Mouse (Mus musculus): ENCODE measurements around the gene Arpc5. TPM values are rescaled to one million over a fixed set of nuclear protein-coding genes. Genes with fewer than 3 reads are reported as not detected.
A peak's percentile ranks its signal among the peaks of the same experiment; 100 is the strongest.

Gene Arpc5
- polyA plus RNA-seq (2016; fragmentation: Nextera tagmentation; extraction: Ambion mirVana): 275 and 281 TPM in 2 replicates

DNA sequence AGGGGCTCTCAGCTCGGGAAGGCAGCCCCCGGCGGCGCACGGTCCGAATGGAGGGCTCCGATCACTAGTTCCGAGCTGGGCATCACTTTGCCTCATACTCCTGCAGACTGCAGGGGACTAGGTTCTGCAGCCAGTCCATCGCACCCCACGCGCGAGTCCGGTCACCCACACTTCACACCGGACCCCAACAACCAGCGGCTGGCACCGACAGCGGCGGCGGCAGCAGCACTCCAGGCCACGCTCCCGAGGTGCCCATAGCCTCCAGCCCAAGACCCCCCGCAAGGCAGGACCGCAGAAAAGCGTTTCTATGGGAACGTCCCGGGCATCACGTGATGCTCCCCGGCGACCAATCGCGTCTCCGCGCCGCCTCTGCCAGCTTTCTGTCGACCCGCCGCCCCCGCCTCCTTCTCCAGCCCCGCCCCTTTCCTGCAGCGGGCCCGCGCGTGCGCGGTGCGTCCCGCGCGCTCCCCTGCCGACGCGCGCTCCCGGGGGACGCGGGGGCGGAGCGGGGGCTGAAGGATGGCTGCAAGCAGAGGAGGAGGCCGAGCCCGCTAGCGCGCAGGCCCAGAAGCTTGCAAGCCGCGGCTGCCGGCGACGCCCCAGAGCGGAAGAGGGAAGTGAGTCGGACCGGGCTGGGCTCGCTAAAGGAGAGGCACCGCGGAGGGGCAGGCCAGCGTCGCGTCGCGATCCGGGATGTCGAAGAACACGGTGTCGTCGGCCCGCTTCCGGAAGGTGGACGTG is at the start of gene Arpc5, which contains the start of gene Rgl1:
Arpc5 (plus strand) TSS at position 511 of the 741 bp plus-strand sequence.
Rgl1 (minus strand) TSS at position 320 of the 741 bp plus-strand sequence.
- H3K4me3 ChIP-seq (replicated peaks): peak within 1 kb of the TSS; percentile 99

DNA sequence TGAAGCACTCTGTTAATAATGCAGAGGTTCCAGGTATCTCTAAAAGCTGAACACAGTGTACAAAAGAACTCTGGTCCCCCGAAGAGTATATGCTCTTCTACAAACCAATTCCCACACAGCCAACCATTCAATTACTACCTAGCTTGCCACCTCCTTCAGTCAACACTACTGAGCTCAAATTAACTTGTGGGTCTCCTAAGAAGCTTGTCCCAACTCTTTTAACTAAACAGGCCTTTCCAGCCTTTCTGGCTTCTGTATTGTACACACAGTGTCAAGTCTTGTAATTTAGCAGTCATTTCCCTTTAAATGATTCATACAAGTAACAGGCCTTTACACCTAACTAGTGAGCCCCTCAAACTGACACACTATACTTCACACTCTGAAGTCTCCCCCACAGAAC is 49.0 kb upstream of the Arpc5 start:
- H3K27ac ChIP-seq: no peak overlapping the region
- H3K9me3 ChIP-seq: no peaks in the 10 kb centered on the region
- no peak overlapping the region for H3K4me2 ChIP-seq
- H3K4me1 ChIP-seq: no peaks in the 10 kb centered on the region
- H3K36me3 ChIP-seq (replicated peaks): no peaks in the 10 kb centered on the region
- no peak overlapping the region for H3K4me3 ChIP-seq (replicated peaks)
- H3K9ac ChIP-seq: no peak overlapping the region
- H3K27me3 ChIP-seq: no peaks in the 10 kb centered on the region
- WGBS: 88% methylated on average over 1 of the region's 1 CpGs
- ATAC-seq (ENCODE audit: low FRiP score): no peak

More for the DNA sequence above, at the start of gene Arpc5, which contains the start of gene Rgl1:
- Histone ChIP-seq H3K27me3 (no peaks in the 10 kb centered on the region), H3K9me3 (no peaks in the 10 kb centered on the region), H3K27ac (peak within 1 kb of the TSS; percentile 90), H3K4me2 (peak within 1 kb of the TSS; percentile 92), H3K9ac (peak within 1 kb of the TSS; percentile 94), H3K36me3 (replicated peaks) (peaks cover 11% of the 10 kb centered on the region), H3K4me1 (peaks cover 9% of the 10 kb centered on the region)
- WGBS: under 1% methylated on average over 85 of the region's 86 CpGs
- peak; percentile 97 for ATAC-seq (ENCODE audit: low FRiP score)

DNA sequence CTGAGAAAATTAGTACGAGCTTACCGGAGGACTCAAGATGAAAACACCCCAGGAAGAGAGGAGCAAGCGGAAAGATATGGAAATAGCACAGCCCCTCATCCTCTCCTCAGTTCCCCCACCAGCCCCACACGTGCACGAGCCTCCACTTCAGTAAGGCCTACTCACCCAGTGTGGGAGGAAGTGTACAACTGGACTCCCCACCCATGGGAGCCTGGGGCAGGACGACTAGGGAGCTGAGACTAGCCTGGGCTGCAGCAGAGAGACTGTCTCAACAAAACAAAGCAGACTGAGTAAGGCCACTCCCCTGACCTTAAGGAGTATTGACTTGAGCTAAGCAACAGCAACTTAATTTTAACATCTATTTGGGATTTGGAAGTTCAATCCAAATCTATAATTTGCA is 48.1 kb upstream of the Arpc5 start:
- ATAC-seq (ENCODE audit: low FRiP score): no peak
- no peak overlapping the region for H3K4me3 ChIP-seq (replicated peaks)
- H3K9me3 ChIP-seq: no peaks in the 10 kb centered on the region
- no peak overlapping the region for H3K27ac ChIP-seq
- no peaks in the 10 kb centered on the region for H3K27me3 ChIP-seq
- H3K36me3 ChIP-seq (replicated peaks): no peaks in the 10 kb centered on the region
- 62% methylated on average over 6 of the region's 6 CpGs for WGBS
- H3K4me2 ChIP-seq: no peak overlapping the region
- no peak overlapping the region for H3K9ac ChIP-seq
- no peaks in the 10 kb centered on the region for H3K4me1 ChIP-seq

DNA sequence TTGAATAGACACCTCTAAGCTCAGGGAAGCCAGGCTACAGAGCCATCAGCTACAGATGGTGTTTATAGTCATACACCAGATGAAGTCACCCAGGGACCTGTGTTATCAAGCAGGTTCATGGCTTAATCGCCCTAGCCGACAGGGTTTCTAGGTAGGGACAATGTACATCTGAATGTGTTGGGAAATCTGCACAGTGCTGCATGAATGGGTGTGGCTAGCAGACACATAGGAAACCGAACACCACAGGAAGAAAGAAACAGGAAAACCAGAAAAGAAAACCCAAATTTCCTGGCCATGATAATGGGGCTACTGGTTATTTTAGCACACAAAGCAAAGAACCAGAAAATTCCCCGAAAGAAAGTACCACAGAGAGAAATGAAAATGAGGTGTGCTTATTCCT is 45.4 kb upstream of the Arpc5 start:
- no peak overlapping the region for H3K4me3 ChIP-seq (replicated peaks)
- no peaks in the 10 kb centered on the region for H3K4me1 ChIP-seq
- no peak overlapping the region for H3K9ac ChIP-seq
- H3K27me3 ChIP-seq: no peaks in the 10 kb centered on the region
- H3K36me3 ChIP-seq (replicated peaks): no peaks in the 10 kb centered on the region
- no peak overlapping the region for H3K4me2 ChIP-seq
- no peaks in the 10 kb centered on the region for H3K9me3 ChIP-seq
- H3K27ac ChIP-seq: no peak overlapping the region
- ATAC-seq (ENCODE audit: low FRiP score): no peak
- 90% methylated on average over 4 of the region's 4 CpGs for WGBS

DNA sequence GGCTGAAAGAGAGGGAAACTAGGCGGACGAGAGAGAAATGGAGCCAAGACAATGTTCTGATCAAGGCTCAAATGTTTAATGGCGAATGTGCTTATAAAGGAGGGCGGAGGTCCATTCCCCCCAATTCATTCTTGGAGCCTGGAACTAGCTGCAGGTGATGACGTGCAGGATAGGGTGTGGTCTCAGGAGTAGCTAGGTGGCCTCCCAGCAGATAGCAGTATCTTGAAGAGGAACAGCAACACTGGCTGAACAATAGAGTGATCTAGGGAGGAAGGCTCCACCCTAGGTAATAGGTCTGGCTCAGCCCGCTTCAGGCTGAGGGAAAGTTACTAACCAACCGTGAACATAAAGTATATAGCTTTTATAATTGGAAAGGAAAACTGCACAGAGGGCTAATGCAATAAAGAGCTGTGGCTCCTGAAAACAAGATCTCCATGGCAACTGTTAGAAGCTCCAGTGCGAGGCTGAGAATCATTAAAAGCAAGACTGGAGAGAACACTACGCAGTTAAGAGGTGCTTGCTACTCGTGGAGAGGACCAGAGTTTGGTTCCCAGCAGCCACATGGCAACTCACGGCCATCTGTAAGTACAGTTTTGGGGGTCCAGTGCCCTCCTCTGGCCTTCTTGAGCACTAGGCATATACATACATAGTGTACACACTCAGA is 44.7 kb upstream of the Arpc5 start:
- no peak overlapping the region for H3K9ac ChIP-seq
- H3K27me3 ChIP-seq: no peaks in the 10 kb centered on the region
- H3K4me3 ChIP-seq (replicated peaks): no peak overlapping the region
- H3K4me2 ChIP-seq: no peak overlapping the region
- H3K27ac ChIP-seq: no peak overlapping the region
- WGBS: 85% methylated on average over 11 of the region's 11 CpGs
- no peaks in the 10 kb centered on the region for H3K36me3 ChIP-seq (replicated peaks)
- H3K9me3 ChIP-seq: no peaks in the 10 kb centered on the region
- ATAC-seq (ENCODE audit: low FRiP score): no peak
- H3K4me1 ChIP-seq: no peaks in the 10 kb centered on the region

GRCm38 (mm10) chr1:152724286-152724685 is 42.1 kb upstream of the Arpc5 start:
- H3K4me3 ChIP-seq (replicated peaks): no peak overlapping the region
- no peak overlapping the region for H3K9ac ChIP-seq
- H3K27ac ChIP-seq: no peak overlapping the region
- no peaks in the 10 kb centered on the region for H3K36me3 ChIP-seq (replicated peaks)
- ATAC-seq (ENCODE audit: low FRiP score): no peak
- no peaks in the 10 kb centered on the region for H3K27me3 ChIP-seq
- H3K4me2 ChIP-seq: no peak overlapping the region
- no peaks in the 10 kb centered on the region for H3K9me3 ChIP-seq
- no peaks in the 10 kb centered on the region for H3K4me1 ChIP-seq

GRCm38 (mm10) chr1:152726095-152726494 is 40.2 kb upstream of the Arpc5 start:
- 89% methylated on average over 3 of the region's 3 CpGs for WGBS
- H3K4me1 ChIP-seq: no peaks in the 10 kb centered on the region

GRCm38 (mm10) chr1:152727604-152728236 is 38.6 kb upstream of the Arpc5 start:
- Histone ChIP-seq H3K4me2 (no peak overlapping the region), H3K9me3 (no peaks in the 10 kb centered on the region), H3K4me1 (no peaks in the 10 kb centered on the region), H3K27ac (no peak overlapping the region), H3K4me3 (replicated peaks) (no peak overlapping the region), H3K9ac (no peak overlapping the region), H3K36me3 (replicated peaks) (no peaks in the 10 kb centered on the region), H3K27me3 (no peaks in the 10 kb centered on the region)
- WGBS: 80% methylated on average over 4 of the region's 5 CpGs
- no peak for ATAC-seq (ENCODE audit: low FRiP score)

More at GRCm38 (mm10) chr1:152726095-152726494, 40.2 kb upstream of the Arpc5 start:
- H3K9me3 ChIP-seq: no peaks in the 10 kb centered on the region
- H3K36me3 ChIP-seq (replicated peaks): no peaks in the 10 kb centered on the region
- H3K9ac ChIP-seq: no peak overlapping the region
- no peak overlapping the region for H3K4me3 ChIP-seq (replicated peaks)
- no peak overlapping the region for H3K4me2 ChIP-seq
- ATAC-seq (ENCODE audit: low FRiP score): no peak
- no peaks in the 10 kb centered on the region for H3K27me3 ChIP-seq
- H3K27ac ChIP-seq: no peak overlapping the region

- Histone ChIP-seq H3K9me3 (no peaks in the 10 kb centered on the region), H3K27me3 (no peaks in the 10 kb centered on the region), H3K4me3 (replicated peaks) (no peak overlapping the region), H3K27ac (no peak overlapping the region), H3K4me1 (no peaks in the 10 kb centered on the region), H3K4me2 (no peak overlapping the region), H3K9ac (no peak overlapping the region), H3K36me3 (replicated peaks) (no peaks in the 10 kb centered on the region)
- WGBS: 93% methylated on average over 9 of the region's 9 CpGs
- ATAC-seq (ENCODE audit: low FRiP score): no peak
These were observed 27.5 kb upstream of the Arpc5 start for GRCm38 (mm10) chr1:152738793-152739192.

- Histone ChIP-seq H3K4me2 (no peak overlapping the region), H3K4me1 (no peaks in the 10 kb centered on the region), H3K9me3 (no peaks in the 10 kb centered on the region), H3K9ac (no peak overlapping the region), H3K36me3 (replicated peaks) (no peaks in the 10 kb centered on the region), H3K4me3 (replicated peaks) (no peak overlapping the region), H3K27ac (no peak overlapping the region), H3K27me3 (no peaks in the 10 kb centered on the region)
- no peak for ATAC-seq (ENCODE audit: low FRiP score)
- 94% methylated on average over 11 of the region's 11 CpGs for WGBS
These were observed 27.0 kb upstream of the Arpc5 start for GRCm38 (mm10) chr1:152739374-152739773.

- no peak overlapping the region for H3K4me2 ChIP-seq
- no peaks in the 10 kb centered on the region for H3K36me3 ChIP-seq (replicated peaks)
- H3K4me1 ChIP-seq: no peaks in the 10 kb centered on the region
- no peaks in the 10 kb centered on the region for H3K27me3 ChIP-seq
- no peaks in the 10 kb centered on the region for H3K9me3 ChIP-seq
- no peak overlapping the region for H3K4me3 ChIP-seq (replicated peaks)
- H3K9ac ChIP-seq: no peak overlapping the region
- WGBS: 71% methylated on average over 15 of the region's 15 CpGs
- no peak for ATAC-seq (ENCODE audit: low FRiP score)
- no peak overlapping the region for H3K27ac ChIP-seq
These were observed 23.1 kb upstream of the Arpc5 start for GRCm38 (mm10) chr1:152743095-152743826.

GRCm38 (mm10) chr1:152746426-152746825 is 19.9 kb upstream of the Arpc5 start:
- peak; percentile 75 for ATAC-seq (ENCODE audit: low FRiP score)
- no peak overlapping the region for H3K27ac ChIP-seq
- H3K27me3 ChIP-seq: no peaks in the 10 kb centered on the region
- H3K4me2 ChIP-seq: no peak overlapping the region
- H3K9me3 ChIP-seq: no peaks in the 10 kb centered on the region
- WGBS: 4% methylated on average over 5 of the region's 5 CpGs
- H3K4me3 ChIP-seq (replicated peaks): no peak overlapping the region
- H3K4me1 ChIP-seq: peaks cover 3% of the 10 kb centered on the region
- no peak overlapping the region for H3K9ac ChIP-seq
- H3K36me3 ChIP-seq (replicated peaks): no peaks in the 10 kb centered on the region
